In genomic region chr16:31619675-31620335, GRCm38 (mm10) we compare ENCODE assay signal across 17 mouse cellular contexts. TPM values are rescaled to one million over a fixed set of nuclear protein-coding genes. Genes with fewer than 3 reads are reported as not detected.
DNase-seq lines count a peak whose midpoint lies in the region; ATAC-seq and TF ChIP-seq lines count a peak whose summit lies in the region.
"Had no signal": no experiment of that assay in that cellular context is flagged by ENCODE, and none has a peak within 500 bp of the region (broad histone marks: within the 10 kb centered on the region; RNA-seq: fewer than 3 reads in every experiment).

No protein-coding gene starts in this region.

- no peak for TF ChIP-seq CTCF in gastrocnemius, adult 2 months (IDR thresholded peaks at IDR 0.05)

- intact Hi-C loops in gastrocnemius, adult 2 months (cut with DNase I) = no loop called here
- intact Hi-C loops in gastrocnemius, postnatal 36 days (cut with DNase I) = no loop called here

- peak overlapping the region; percentile 11; the same call in 1 of the 2 replicates for H3K4me3 ChIP-seq in gastrocnemius, adult 2 months
- no peak overlapping the region for H3K4me3 ChIP-seq in forebrain, embryonic 13.5 days
- H3K4me3 ChIP-seq in midbrain, embryonic 13.5 days (replicated peaks) = no peak overlapping the region
- H3K4me3 ChIP-seq: myocyte; neural tube, embryonic 15.5 days had no signal

- 90% methylated on average over 6 of the region's 6 CpGs for WGBS in forebrain, embryonic 13.5 days
- WGBS in midbrain, embryonic 13.5 days = 85% methylated on average over 6 of the region's 6 CpGs

- H3K9me3 ChIP-seq in forebrain, embryonic 13.5 days (replicated peaks) = no peaks in the 10 kb centered on the region
- H3K9me3 ChIP-seq in midbrain, embryonic 13.5 days = no peaks in the 10 kb centered on the region
- H3K9me3 ChIP-seq: neural tube, embryonic 15.5 days had no signal

- peak overlapping the region; percentile 78 for H3K27ac ChIP-seq in gastrocnemius, adult 2 months
- H3K27ac ChIP-seq in forebrain, embryonic 13.5 days = no peak overlapping the region
- H3K27ac ChIP-seq in midbrain, embryonic 13.5 days = no peak overlapping the region
- H3K27ac ChIP-seq: hindbrain, postnatal 0 days; macrophage; neural tube, embryonic 15.5 days had no signal

- no peaks in the 10 kb centered on the region for H3K27me3 ChIP-seq in forebrain, embryonic 13.5 days
- H3K27me3 ChIP-seq in midbrain, embryonic 13.5 days = no peaks in the 10 kb centered on the region
- H3K27me3 ChIP-seq: neural tube, embryonic 15.5 days had no signal

- DNase-seq in gastrocnemius, adult 2 months = peak; percentile 45
- no peak for DNase-seq in gastrocnemius, postnatal 36 days
- DNase-seq in adipocyte (ENCODE audit: low spot score) = peak; percentile 73
- peak; percentile 64 for DNase-seq in adrenal gland, postnatal 14 days
- DNase-seq in cerebellum, postnatal 10 days = peak; percentile 44 to 63
- DNase-seq: kidney, adult 18-20 months; kidney, postnatal 10 days; lung, embryonic 14.5 days; midbrain, embryonic 14.5 days; right cerebral cortex, postnatal 4 days had no signal

- H3K9ac ChIP-seq in forebrain, embryonic 13.5 days = no peak overlapping the region
- H3K9ac ChIP-seq in midbrain, embryonic 13.5 days (replicated peaks) = no peak overlapping the region
- H3K9ac ChIP-seq: lung, embryonic 14.5 days; neural tube, embryonic 15.5 days had no signal

- peaks cover 8% of the 10 kb centered on the region for H3K4me1 ChIP-seq in forebrain, embryonic 13.5 days
- peaks cover 9% of the 10 kb centered on the region for H3K4me1 ChIP-seq in midbrain, embryonic 13.5 days (replicated peaks)

- H3K36me3 ChIP-seq in forebrain, embryonic 13.5 days (ENCODE audit: poor library complexity, severe bottlenecking) = no peaks in the 10 kb centered on the region
- H3K36me3 ChIP-seq in midbrain, embryonic 13.5 days = no peaks in the 10 kb centered on the region
- H3K36me3 ChIP-seq: neural tube, embryonic 15.5 days had no signal

- no peak overlapping the region for H3K4me2 ChIP-seq in forebrain, embryonic 13.5 days
- no peak overlapping the region for H3K4me2 ChIP-seq in midbrain, embryonic 13.5 days (replicated peaks)
- H3K4me2 ChIP-seq: lung, embryonic 14.5 days; neural tube, embryonic 15.5 days had no signal

- no peak for ATAC-seq in forebrain, embryonic 13.5 days
- ATAC-seq in activated CD4-positive, CD25-positive, alpha-beta regulatory T cell, adult 4 months = no peak
- ATAC-seq in midbrain, embryonic 13.5 days = no peak
- ATAC-seq: hindbrain, postnatal 0 days had no signal

RNA-seq across cellular contexts. Expression of gene Dlg1, which starts 43.4 kb away (rescaled TPM):
- total RNA-seq in gastrocnemius, adult 2 months (2021) = 10 to 100 TPM; 58.7 to 60.8 TPM
- total RNA-seq in gastrocnemius, postnatal 36 days (2021) = 10 to 100 TPM; 38.3 to 39.9 TPM
- total RNA-seq in adrenal gland, postnatal 14 days (2021) = 94.7 and 96.5 TPM in 2 replicates
- 17.9 and 19.7 TPM in 2 replicates for polyA plus RNA-seq in forebrain, embryonic 13.5 days (2015; fragmentation: Nextera tagmentation; extraction: Ambion mirVana)
- polyA plus RNA-seq in activated CD4-positive, CD25-positive, alpha-beta regulatory T cell, adult 4 months (2017; shearing (Covaris generic)) = 10 to 100 TPM; 20.6 to 29.1 TPM
- polyA plus RNA-seq in midbrain, embryonic 13.5 days (2015; fragmentation: Nextera tagmentation; extraction: Ambion mirVana) = 10.6 and 13.9 TPM in 2 replicates

Comparison
In these comparisons a context has a peak if more than half of its experiments do, and no peak if none do; other contexts are left out.
1. DNase-seq: peak in gastrocnemius, adult 2 months (single experiment), adipocyte (single experiment), adrenal gland, postnatal 14 days (single experiment) and cerebellum, postnatal 10 days (2 of 2); none in gastrocnemius, postnatal 36 days (0 of 2).